ENCODE assay signal across 23 mouse cellular contexts in the genomic region with DNA sequence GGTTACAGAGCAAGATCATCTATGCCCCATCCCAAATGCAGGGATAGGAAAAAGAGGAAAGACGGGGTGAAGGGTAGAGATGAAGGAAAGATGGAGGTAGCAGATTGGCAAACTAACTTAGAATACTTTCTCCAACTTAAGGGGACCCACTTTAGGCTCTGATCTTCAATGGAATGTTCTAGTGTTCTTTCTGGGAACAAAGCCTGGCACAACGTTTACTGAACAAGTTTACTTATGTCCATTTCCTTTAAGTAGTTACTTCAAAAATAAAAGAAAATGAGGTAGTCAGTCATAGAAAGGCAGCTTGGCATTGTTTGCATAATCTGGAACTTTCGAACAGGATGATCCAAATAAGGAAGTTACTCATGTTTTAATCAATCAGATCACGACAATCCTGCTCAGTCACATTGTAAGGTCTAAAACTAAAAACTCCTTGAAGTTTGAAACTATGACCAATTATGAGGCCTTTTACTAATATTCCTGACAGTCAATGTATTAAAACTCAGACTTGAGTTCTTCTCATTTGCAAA.
A peak's percentile ranks its signal among the peaks of the same experiment; 100 is the strongest.
DNase-seq lines count a peak whose midpoint lies in the region; ATAC-seq and TF ChIP-seq lines count a peak whose summit lies in the region.
"Had no signal": no experiment of that assay in that cellular context is flagged by ENCODE, and none has a peak within 500 bp of the region (broad histone marks: within the 10 kb centered on the region; RNA-seq: fewer than 3 reads in every experiment).

No protein-coding gene starts in this region.

- H3K27ac ChIP-seq in lung, postnatal 0 days (ENCODE audit: low read length), result no peak overlapping the region
- peak overlapping the region; percentile 63 for H3K27ac ChIP-seq in bone marrow macrophage, adult 2 months (ENCODE audit: insufficient read depth, low read depth, low read length)
- peak overlapping the region; percentile 69 for H3K27ac ChIP-seq in stomach, embryonic 16.5 days (ENCODE audit: low read length)
- H3K27ac ChIP-seq: forebrain, embryonic 10.5 days; forebrain, embryonic 13.5 days; gastrocnemius, adult 2 months; heart, adult 2 months; heart, embryonic 10.5 days; heart, embryonic 13.5 days had no signal

- no peak for TF ChIP-seq POLR2A in bone marrow macrophage, adult 2 months (IDR thresholded peaks at IDR 0.05; ENCODE audit: borderline replicate concordance, low read depth, low read length)

- intact Hi-C loops in left cerebral cortex, postnatal 14 days (cut with DNase I), result no loop called here

- H3K36me3 ChIP-seq in lung, postnatal 0 days (ENCODE audit: insufficient read depth, low read length), result no peaks in the 10 kb centered on the region
- H3K36me3 ChIP-seq in stomach, embryonic 16.5 days (ENCODE audit: control insufficient read depth, insufficient read depth, low read length), result no peaks in the 10 kb centered on the region
- H3K36me3 ChIP-seq: forebrain, embryonic 10.5 days; heart, embryonic 10.5 days; heart, embryonic 13.5 days had no signal

- peak; percentile 84 for DNase-seq in lung, postnatal 0 days (ENCODE audit: low spot score)
- DNase-seq in lung, postnatal 10 days, result no peak
- DNase-seq in lung, postnatal 36 days, result peak; percentile 38
- DNase-seq in left cerebral cortex, postnatal 14 days (ENCODE audit: low spot score in 2 of 2), result no peak
- DNase-seq in layer of hippocampus, adult 11-12 months (ENCODE audit: low spot score), result no peak
- DNase-seq: adrenal gland, adult 8-10 months; adrenal gland, postnatal 25 days; cerebellum, adult 18-20 months; cerebellum, adult 9-10 months; cerebellum, postnatal 14 days; gastrocnemius, adult 2 months; gastrocnemius, postnatal 14 days; heart, adult 2 months had no signal

- peaks cover 10% of the 10 kb centered on the region; the same call in 1 of the 2 replicates for H3K4me1 ChIP-seq in lung, postnatal 0 days (ENCODE audit: insufficient read depth, low read depth, low read length)
- peaks cover 17% of the 10 kb centered on the region for H3K4me1 ChIP-seq in bone marrow macrophage, adult 2 months (ENCODE audit: control insufficient read depth, insufficient read depth, low read length)
- H3K4me1 ChIP-seq in stomach, embryonic 16.5 days (ENCODE audit: control insufficient read depth, insufficient read depth, low read length), result peaks cover 7% of the 10 kb centered on the region; the same call in 1 of the 2 replicates
- H3K4me1 ChIP-seq: heart, embryonic 10.5 days had no signal

- no peaks in the 10 kb centered on the region for H3K27me3 ChIP-seq in lung, postnatal 0 days (replicated peaks; ENCODE audit: insufficient read depth, low read length)
- no peaks in the 10 kb centered on the region for H3K27me3 ChIP-seq in stomach, embryonic 16.5 days (ENCODE audit: control insufficient read depth, insufficient read depth, low read length)
- H3K27me3 ChIP-seq: forebrain, embryonic 13.5 days; heart, embryonic 13.5 days had no signal

- 40% methylated on average over 4 of the region's 4 CpGs for WGBS in lung, postnatal 0 days
- WGBS in stomach, embryonic 16.5 days, result 62% methylated on average over 4 of the region's 4 CpGs

- peak; percentile 93 for TF ChIP-seq EP300 in lung, postnatal 0 days (IDR thresholded peaks at IDR 0.05)

- no peak for TF ChIP-seq CTCF in lung, postnatal 0 days (IDR thresholded peaks at IDR 0.05)
- no peak for TF ChIP-seq CTCF in bone marrow macrophage, adult 2 months (IDR thresholded peaks at IDR 0.05; ENCODE audit: low read depth, low read length)

- peak; percentile 75 for ATAC-seq in lung, postnatal 0 days
- ATAC-seq in stomach, embryonic 16.5 days (ENCODE audit: insufficient read depth, low FRiP score), result no peak
- no peak for ATAC-seq in monocyte, adult 5-6 weeks (replicated peaks; ENCODE audit: insufficient number of reproducible peaks, low FRiP score, low TSS enrichment, poor library complexity, severe bottlenecking)
- ATAC-seq: activated CD4-positive, CD25-positive, alpha-beta regulatory T cell, adult 4 months had no signal

- H3K4me2 ChIP-seq in lung, postnatal 0 days (replicated peaks; ENCODE audit: low read depth, low read length), result no peak overlapping the region
- no peak overlapping the region for H3K4me2 ChIP-seq in stomach, embryonic 16.5 days (ENCODE audit: low read depth, low read length)
- H3K4me2 ChIP-seq: forebrain, embryonic 13.5 days; heart, embryonic 13.5 days; hindbrain, embryonic 14.5 days had no signal

- H3K9me3 ChIP-seq in lung, postnatal 0 days (ENCODE audit: low read length), result no peaks in the 10 kb centered on the region
- H3K9me3 ChIP-seq in stomach, embryonic 16.5 days (replicated peaks; ENCODE audit: control insufficient read depth, low read length), result no peaks in the 10 kb centered on the region
- H3K9me3 ChIP-seq: forebrain, embryonic 10.5 days; forebrain, embryonic 13.5 days; heart, embryonic 10.5 days; heart, embryonic 13.5 days had no signal

- H3K4me3 ChIP-seq in lung, postnatal 0 days (ENCODE audit: low read depth, low read length), result no peak overlapping the region
- no peak overlapping the region for H3K4me3 ChIP-seq in bone marrow macrophage, adult 2 months (ENCODE audit: insufficient read depth, low read length)
- no peak overlapping the region for H3K4me3 ChIP-seq in stomach, embryonic 16.5 days (replicated peaks; ENCODE audit: low read length)
- H3K4me3 ChIP-seq: forebrain, embryonic 10.5 days; forebrain, embryonic 13.5 days; gastrocnemius, adult 2 months; heart, adult 2 months; heart, embryonic 10.5 days; heart, embryonic 13.5 days had no signal

- H3K9ac ChIP-seq in lung, postnatal 0 days (replicated peaks; ENCODE audit: low read depth), result no peak overlapping the region
- H3K9ac ChIP-seq in stomach, embryonic 16.5 days (ENCODE audit: low read length), result no peak overlapping the region
- H3K9ac ChIP-seq: forebrain, embryonic 13.5 days; forebrain, postnatal 0 days; heart, embryonic 13.5 days; hindbrain, embryonic 14.5 days had no signal

Comparison
In these comparisons a context has a peak if more than half of its experiments do, and no peak if none do; other contexts are left out.
1. DNase-seq: peak in lung, postnatal 0 days (single experiment) and lung, postnatal 36 days (single experiment); none in lung, postnatal 10 days (single experiment), left cerebral cortex, postnatal 14 days (0 of 2) and layer of hippocampus, adult 11-12 months (single experiment).